ENCODE assay signal across 1 mouse cellular context in genomic region chr15:62431150-62431678, GRCm38 (mm10).
A peak's percentile ranks its signal among the peaks of the same experiment; 100 is the strongest.
TF ChIP-seq lines count a peak whose summit lies in the region.

No protein-coding gene starts in this region.

TF ChIP-seq in CH12.LX, 34 proteins besides CTCF, POLR2A, EP300 and RAD21 (continued from another document):
- no peak; the same call in none of the 2 replicates for TF ChIP-seq RCOR1 (conservative IDR thresholded peaks at IDR 0.05; ENCODE audit: low read depth, low read length)
- peak; percentile 74; the same call in 1 of the 2 replicates for TF ChIP-seq MEF2A (IDR thresholded peaks at IDR 0.05; ENCODE audit: borderline replicate concordance, low read depth, low read length)
- TF ChIP-seq ZMIZ1 (IDR thresholded peaks at IDR 0.05; ENCODE audit: low read depth, low read length) = no peak
- no peak for TF ChIP-seq GABPA (IDR thresholded peaks at IDR 0.05; ENCODE audit: insufficient replicate concordance, low read depth, low read length)
- TF ChIP-seq NRF1 (IDR thresholded peaks at IDR 0.05; ENCODE audit: low read depth, low read length) = no peak
- peak; percentile 94 for TF ChIP-seq TCF12 (IDR thresholded peaks at IDR 0.05; ENCODE audit: low read depth, low read length)
- no peak for TF ChIP-seq PAX5 (IDR thresholded peaks at IDR 0.05; ENCODE audit: low read length)
- peak; percentile 78 for TF ChIP-seq ETS1 (conservative IDR thresholded peaks at IDR 0.05; ENCODE audit: low read depth, low read length)
- TF ChIP-seq BHLHE40 (IDR thresholded peaks at IDR 0.05; ENCODE audit: low read depth, low read length) = peak; percentile 43; the same call in 1 of the 2 replicates
- TF ChIP-seq ZC3H11A (IDR thresholded peaks at IDR 0.05; ENCODE audit: low read depth, low read length) = no peak
- 0 out of 2 replicates have a peak, but pooled peaks have one; percentile 28 for TF ChIP-seq JUND (conservative IDR thresholded peaks at IDR 0.05; ENCODE audit: low read depth, low read length)
- TF ChIP-seq MXI1 (IDR thresholded peaks at IDR 0.05; ENCODE audit: low read depth, low read length) = no peak
- TF ChIP-seq CHD1 (IDR thresholded peaks at IDR 0.05; ENCODE audit: low read depth, low read length) = no peak
- no peak for TF ChIP-seq MAFK (IDR thresholded peaks at IDR 0.05; ENCODE audit: insufficient replicate concordance, low read length)
- peak; percentile 91 for TF ChIP-seq ZNF384 (IDR thresholded peaks at IDR 0.05; ENCODE audit: low read depth, low read length)
- no peak; the same call in 1 of the 2 replicates for TF ChIP-seq HCFC1 (IDR thresholded peaks at IDR 0.05; ENCODE audit: low read depth, low read length)
- TF ChIP-seq NELFE (IDR thresholded peaks at IDR 0.05; ENCODE audit: low read depth, low read length) = 0 out of 2 replicates have a peak, but pooled peaks have one; percentile 8
- TF ChIP-seq TBP (conservative IDR thresholded peaks at IDR 0.05; ENCODE audit: low read depth, low read length) = no peak
TF ChIP-seq in CH12.LX: peak in this region for 12.
